Mouse (Mus musculus): ENCODE measurements around the gene Clns1a.

Gene Clns1a

GRCm38 (mm10) chr7:97728666-97729614, 32.5 kb downstream of the Clns1a start:
- no peak for DNase-seq

GRCm38 (mm10) chr7:97730427-97730826, 34.0 kb downstream of the Clns1a start:
- no peak for DNase-seq

- no peak for DNase-seq
Observed at GRCm38 (mm10) chr7:97733606-97734005, 37.2 kb downstream of the Clns1a start.

GRCm38 (mm10) chr7:97735021-97735420, 38.6 kb downstream of the Clns1a start:
- DNase-seq, result no peak

- peak; percentile 65 for DNase-seq
Observed at GRCm38 (mm10) chr7:97735886-97736420, 39.5 kb downstream of the Clns1a start.

GRCm38 (mm10) chr7:97737256-97737637, 40.8 kb downstream of the Clns1a start:
- DNase-seq, result no peak

GRCm38 (mm10) chr7:97737638-97738456, 41.4 kb downstream of the Clns1a start, which contains the start of gene Aqp11:
Gene Aqp11, minus strand, starts transcription at chr7:97738289.
- peak; percentile 95 for DNase-seq

GRCm38 (mm10) chr7:97740948-97741347, 44.5 kb downstream of the Clns1a start:
- DNase-seq, result peak; percentile 60

GRCm38 (mm10) chr7:97741756-97742291, 45.4 kb downstream of the Clns1a start:
- no peak for DNase-seq

GRCm38 (mm10) chr7:97745299-97745698, 48.9 kb downstream of the Clns1a start:
- DNase-seq, result peak; percentile 81

- DNase-seq, result no peak
Observed at GRCm38 (mm10) chr7:97747176-97747707, 50.8 kb downstream of the Clns1a start.

GRCm38 (mm10) chr7:97747787-97748497, 51.5 kb downstream of the Clns1a start:
- peak; percentile 92 for DNase-seq

- peak; percentile 75 for DNase-seq
Observed at GRCm38 (mm10) chr7:97748527-97749206, 52.2 kb downstream of the Clns1a start.

GRCm38 (mm10) chr7:97749207-97750190, 53.1 kb downstream of the Clns1a start:
- DNase-seq, result peak; percentile 65

GRCm38 (mm10) chr7:97756967-97757881, 60.8 kb downstream of the Clns1a start:
- no peak for DNase-seq

GRCm38 (mm10) chr7:97764591-97764990, 68.2 kb downstream of the Clns1a start:
- DNase-seq, result no peak

GRCm38 (mm10) chr7:97765181-97765962, 68.9 kb downstream of the Clns1a start:
- DNase-seq, result peak; percentile 49

GRCm38 (mm10) chr7:97765963-97766347, 69.5 kb downstream of the Clns1a start:
- DNase-seq, result no peak

All from lung, postnatal 36 days (tissue).